Mouse (Mus musculus): Measurements from ENCODE around the gene Mocs3.

GRCm38 (mm10) chr2:168248167-168248855 is 17.9 kb downstream of the Mocs3 start:
- TF ChIP-seq EP300 (IDR thresholded peaks at IDR 0.05; ENCODE audit: low read depth) (no peak), CTCF (IDR thresholded peaks at IDR 0.05; ENCODE audit: low read depth) (no peak)
